Mouse (Mus musculus): Measurements from ENCODE around the gene Hlf.
A peak's percentile ranks its signal among the peaks of the same experiment; 100 is the strongest.

The Hlf gene

DNA sequence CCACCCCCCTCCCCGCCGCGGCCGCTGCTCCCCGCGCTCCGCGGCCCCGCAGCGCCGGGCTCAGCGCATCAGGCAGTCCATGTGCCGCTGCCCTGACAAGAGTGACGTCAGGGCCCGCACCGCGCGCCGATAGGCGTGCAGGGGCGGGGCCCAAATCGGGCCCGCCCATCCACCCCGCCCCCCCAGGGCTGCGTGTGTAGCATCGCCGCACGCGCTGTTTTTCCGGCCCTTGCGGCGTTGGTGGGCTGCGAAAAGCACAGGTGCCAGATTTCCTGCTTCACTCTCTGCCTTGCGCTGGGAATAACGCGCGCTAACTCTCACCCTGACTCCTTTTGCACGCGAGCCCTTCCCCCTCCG is at the start of gene Hlf:
Gene Hlf (minus strand): TSS at position 79 of the 357 bp plus-strand sequence.
- peak; percentile 92 for DNase-seq (ENCODE audit: low read depth, low spot score)

GRCm38 (mm10) chr11:90438768-90439167 is 48.1 kb upstream of the Hlf start:
- no peak for DNase-seq (ENCODE audit: low read depth, low spot score)

GRCm38 (mm10) chr11:90425207-90425525 is 34.5 kb upstream of the Hlf start:
- DNase-seq (ENCODE audit: low read depth, low spot score): no peak

- peak; percentile 16 for DNase-seq (ENCODE audit: low read depth, low spot score)
Observed at GRCm38 (mm10) chr11:90424334-90425206, 33.9 kb upstream of the Hlf start.

DNA sequence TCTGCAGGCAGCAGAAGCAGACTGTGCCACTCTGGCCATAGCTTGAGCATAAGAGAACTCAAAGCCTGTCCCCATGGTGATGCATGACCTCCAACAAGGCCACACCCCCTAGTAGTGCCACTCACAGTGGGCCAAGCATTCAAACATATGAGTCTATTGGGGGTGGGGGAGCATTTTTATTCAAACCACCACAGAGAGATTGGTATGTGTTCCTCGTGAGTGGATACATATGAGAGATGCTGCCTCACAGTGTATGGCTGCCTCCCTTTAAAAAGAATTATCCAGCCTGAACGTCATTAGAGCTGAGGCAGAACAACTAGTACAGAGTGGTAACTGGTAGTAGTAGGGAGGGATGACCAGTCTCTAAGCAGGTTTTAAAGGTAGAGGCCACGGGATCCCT is 33.2 kb upstream of the Hlf start:
- DNase-seq (ENCODE audit: low read depth, low spot score): no peak

GRCm38 (mm10) chr11:90419706-90420105 is 29.0 kb upstream of the Hlf start:
- DNase-seq (ENCODE audit: low read depth, low spot score): no peak

DNA sequence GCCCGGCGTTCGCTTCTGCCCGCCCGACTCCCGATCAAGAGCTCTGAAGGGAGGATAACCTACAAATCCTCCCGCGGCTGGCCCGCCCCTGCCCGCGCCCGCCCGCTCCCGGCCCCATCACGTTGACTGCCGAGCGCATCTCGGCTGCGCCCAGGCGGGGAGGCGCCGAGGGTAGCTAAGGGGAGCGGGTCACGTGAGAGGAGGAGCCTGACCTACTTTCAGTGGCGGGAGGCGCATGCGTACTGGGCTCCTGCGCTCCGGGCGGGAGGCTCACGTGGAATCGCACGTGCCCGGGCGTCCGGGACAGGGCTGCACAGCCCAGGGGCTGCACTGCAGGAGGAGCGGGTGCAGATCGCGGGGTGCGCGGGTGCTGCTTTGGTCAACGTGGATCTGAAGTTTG is 27.2 kb upstream of the Hlf start:
- DNase-seq (ENCODE audit: low read depth, low spot score): peak; percentile 90

GRCm38 (mm10) chr11:90417011-90417410 is 26.3 kb upstream of the Hlf start:
- no peak for DNase-seq (ENCODE audit: low read depth, low spot score)

- no peak for DNase-seq (ENCODE audit: low read depth, low spot score)
Observed at GRCm38 (mm10) chr11:90398850-90399249, 8.2 kb upstream of the Hlf start.

DNA sequence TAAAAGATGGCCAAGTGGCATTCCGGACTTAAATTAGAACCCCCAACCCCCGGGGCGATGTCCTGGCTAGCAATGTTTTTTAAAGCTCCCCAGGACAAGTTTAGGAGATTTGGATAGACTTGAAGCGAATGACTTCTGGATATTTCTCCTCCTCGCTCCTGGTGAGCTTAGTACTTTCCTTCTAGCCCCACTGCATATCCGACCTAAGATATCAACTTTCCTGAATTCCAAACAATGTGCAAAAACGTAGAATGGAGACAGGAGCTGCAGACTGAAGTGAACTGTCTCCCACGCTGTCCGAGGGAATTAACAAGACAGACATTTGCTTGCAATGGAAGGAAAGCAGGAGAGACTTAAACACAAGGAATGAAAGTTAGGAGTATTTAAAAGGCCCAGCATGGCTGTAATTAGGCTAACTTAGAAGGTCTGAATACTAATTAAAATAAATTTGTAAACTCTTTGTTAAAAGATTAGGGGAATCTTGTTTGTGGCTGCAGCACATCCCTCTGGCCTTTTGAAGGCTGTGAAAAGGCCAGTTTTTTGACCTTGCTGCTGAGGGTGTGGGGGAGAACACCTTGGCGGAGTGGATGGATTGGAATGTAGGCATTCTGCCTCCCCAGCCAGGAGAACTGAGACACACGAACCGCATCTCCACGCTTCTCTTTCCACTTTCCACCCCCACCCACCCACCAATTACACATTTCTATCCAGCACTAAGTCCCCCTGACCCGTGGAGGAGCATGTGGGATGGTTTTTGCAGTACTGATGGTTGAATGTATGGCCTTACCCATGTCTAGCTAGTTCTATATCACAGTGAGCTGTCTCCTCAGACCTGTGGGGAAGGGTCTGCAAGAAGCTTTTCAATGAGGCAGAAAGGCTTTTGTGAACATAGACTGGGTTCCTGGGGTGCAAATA is 833 bp upstream of the Hlf start:
- no peak for DNase-seq (ENCODE audit: low read depth, low spot score)

- DNase-seq (ENCODE audit: low read depth, low spot score): no peak
Observed at GRCm38 (mm10) chr11:90389902-90390816, 536 bp downstream of the Hlf start.

DNA sequence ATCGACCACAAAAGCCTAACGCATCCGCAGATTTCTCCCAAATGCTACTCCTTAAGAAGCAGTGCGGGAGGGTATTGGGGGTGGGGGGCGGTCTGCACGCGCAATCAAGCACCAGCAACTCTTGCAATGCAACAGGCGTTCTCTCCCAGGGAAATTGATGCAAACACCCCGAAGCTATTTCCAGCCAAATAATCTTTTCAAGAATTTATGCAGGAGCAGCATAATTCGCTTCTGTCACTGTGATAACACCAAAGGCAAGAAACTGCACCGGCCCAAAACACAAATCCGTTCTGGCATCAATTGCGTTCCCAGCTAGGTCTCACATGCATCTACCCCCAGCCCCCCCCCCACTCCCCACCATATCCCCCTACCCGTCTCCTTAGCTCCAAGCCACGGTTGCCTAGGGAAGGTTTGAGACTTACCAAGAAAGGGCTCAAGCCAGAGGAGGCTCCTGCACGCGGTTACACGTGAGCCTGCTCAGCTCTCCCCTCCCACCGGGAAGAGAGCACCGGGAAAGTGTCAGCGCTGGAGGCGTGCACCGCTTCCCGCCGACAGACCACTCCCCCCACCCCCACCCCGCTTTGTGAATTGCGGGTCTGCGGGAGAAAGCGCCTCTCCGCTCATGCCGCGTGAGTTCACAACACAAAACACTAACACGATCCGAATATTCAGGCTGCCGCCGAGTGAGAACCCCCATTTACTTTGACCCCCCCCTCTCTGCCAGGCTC is 1.4 kb downstream of the Hlf start:
- DNase-seq (ENCODE audit: low read depth, low spot score): no peak

- no peak for DNase-seq (ENCODE audit: low read depth, low spot score)
Observed at GRCm38 (mm10) chr11:90387501-90388440, 2.9 kb downstream of the Hlf start.

GRCm38 (mm10) chr11:90382005-90382611 is 8.6 kb downstream of the Hlf start:
- no peak for DNase-seq (ENCODE audit: low read depth, low spot score)

GRCm38 (mm10) chr11:90381113-90381512 is 9.6 kb downstream of the Hlf start:
- no peak for DNase-seq (ENCODE audit: low read depth, low spot score)

DNA sequence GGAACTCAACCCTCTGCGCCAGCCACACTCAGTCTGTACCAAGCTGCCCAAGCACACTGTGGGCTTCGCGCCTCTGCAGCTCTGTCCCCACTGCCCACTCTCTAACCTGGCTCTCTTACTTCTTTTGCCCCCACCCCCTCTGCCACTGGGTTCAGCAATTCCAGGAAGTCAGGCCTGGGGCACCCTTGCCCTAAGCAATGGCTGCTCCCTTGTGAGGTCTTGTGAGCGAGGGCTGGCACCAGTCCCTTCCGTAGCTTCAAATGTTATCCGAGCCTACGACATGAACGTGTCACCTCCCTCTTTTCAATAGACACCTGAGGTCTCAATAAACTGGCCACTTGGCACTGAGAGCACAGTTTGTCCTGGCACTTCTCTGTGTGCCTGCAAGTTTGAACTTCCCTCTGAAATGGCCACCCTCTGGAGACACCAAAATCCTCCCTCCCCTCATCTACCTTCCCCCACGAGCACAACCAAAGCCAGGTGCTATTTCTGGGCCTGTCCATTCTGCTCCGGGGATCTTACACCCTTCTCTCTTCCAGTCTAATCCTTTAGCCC is 10.5 kb downstream of the Hlf start:
- no peak for DNase-seq (ENCODE audit: low read depth, low spot score)

DNA sequence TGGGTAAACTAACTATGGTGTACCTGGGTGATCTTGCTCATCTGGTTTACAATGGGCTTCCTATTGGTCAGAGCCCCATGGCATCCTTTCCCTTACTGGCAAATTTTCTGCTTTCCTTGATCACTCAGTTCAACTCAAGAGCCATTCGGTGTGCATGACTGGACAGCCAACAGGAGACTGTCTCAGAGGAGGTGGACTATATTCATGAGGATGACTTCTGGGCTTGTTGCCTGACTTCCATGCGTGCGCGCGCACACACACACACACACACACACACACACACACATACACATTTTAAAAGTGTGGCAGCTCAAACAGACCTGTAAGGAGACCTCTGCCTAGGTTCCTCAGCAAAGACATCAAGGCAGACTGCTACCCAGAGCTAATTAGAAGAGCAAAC is 12.7 kb downstream of the Hlf start:
- no peak for DNase-seq (ENCODE audit: low read depth, low spot score)

DNA sequence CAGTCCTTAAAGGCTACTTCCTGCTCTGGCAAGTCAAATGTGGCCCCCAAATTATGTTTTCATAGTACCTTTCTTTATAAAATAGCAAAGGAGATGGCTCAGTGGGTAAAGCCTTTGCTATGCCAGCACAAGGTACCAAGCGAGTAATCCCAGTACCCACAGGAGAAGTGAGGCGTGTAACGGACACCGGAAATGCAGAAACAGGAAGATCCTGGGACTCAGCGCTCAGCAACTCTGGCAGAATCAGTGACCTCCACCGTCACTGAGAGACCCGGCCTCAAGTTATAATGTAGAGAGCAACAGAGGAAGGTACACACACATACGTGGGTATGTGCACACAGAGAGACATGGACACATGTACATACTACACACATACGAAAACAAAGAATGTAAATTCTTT is 14.3 kb downstream of the Hlf start:
- DNase-seq (ENCODE audit: low read depth, low spot score): no peak

- DNase-seq (ENCODE audit: low read depth, low spot score): no peak
Observed at GRCm38 (mm10) chr11:90371470-90372100, 19.1 kb downstream of the Hlf start.

All from embryo, embryonic 11.5 days (tissue).